Mouse (Mus musculus) erythroblast, embryonic 14.5 days (primary cell): ENCODE data around the gene Tbl1xr1.

Source experiments
- GATA1 ChIP-seq: IDR thresholded peaks from 2 replicates; pipeline ENCODE4 v1.6.1; 2012; ENCODE audit warnings: low read length, inconsistent platforms, mixed read lengths
- TAL1 ChIP-seq: IDR thresholded peaks from 3 replicates; pipeline ENCODE4 v1.6.1; 2012; ENCODE audit warnings: low read length, inconsistent platforms, mixed read lengths

- TF ChIP-seq GATA1 (no peak), TAL1 (no peak)
Measured at GRCm38 (mm10) chr3:22076936-22077656, 644 bp downstream of the Tbl1xr1 start.
